Mouse (Mus musculus): ENCODE data around the gene Rnf186.

- TF ChIP-seq CTCF (conservative IDR thresholded peaks at IDR 0.05 in 1 of 2, IDR thresholded peaks at IDR 0.05 in 1 of 2; ENCODE audit: low read depth in 2 of 2, low read length in 2 of 2) (no peak), SIN3A (IDR thresholded peaks at IDR 0.05; ENCODE audit: low read length) (no peak), TBP (conservative IDR thresholded peaks at IDR 0.05; ENCODE audit: low read depth, low read length) (no peak), ELF1 (IDR thresholded peaks at IDR 0.05; ENCODE audit: low read depth, low read length) (no peak), MYC (IDR thresholded peaks at IDR 0.05; ENCODE audit: low read depth, low read length) (no peak), POLR2A (IDR thresholded peaks at IDR 0.05; ENCODE audit: low read depth, low read length) (no peak), MAZ (IDR thresholded peaks at IDR 0.05; ENCODE audit: low read depth, low read length) (no peak)
These were observed 25.5 kb upstream of the Rnf186 start for GRCm38 (mm10) chr4:138941401-138941800.
